Mouse (Mus musculus) heart, embryonic 15.5 days (tissue): Measurements from ENCODE around the gene Idh2. TPM values are rescaled to one million over a fixed set of nuclear protein-coding genes. Genes with fewer than 3 reads are reported as not detected.

ENCODE experiments used
- ATAC-seq: fragments of 200-750 bp; cut with Nextera tagmentation; replicated peaks from 2 replicates; pipeline ENCODE4 v1.8.0; 2017; ENCODE audit warnings: low read depth, moderate TSS enrichment; ENCODE audit not compliant: insufficient number of reproducible peaks, insufficient read depth, low FRiP score
- H3K27ac ChIP-seq: fragments of 300-500 bp; sonication (generic); 2 replicates; pipeline ENCODE4 v1.5.1; 2015; ENCODE audit warnings: mild to moderate bottlenecking, inconsistent platforms
- H3K27me3 ChIP-seq: fragments of 300-500 bp; sonication (generic); 2 replicates; pipeline ENCODE4 v1.6.1; 2015; ENCODE audit warnings: inconsistent platforms
- H3K36me3 ChIP-seq: fragments of 300-500 bp; sonication (generic); 2 replicates; pipeline ENCODE4 v1.6.1; 2015; ENCODE audit warnings: mild to moderate bottlenecking, inconsistent platforms
- H3K4me1 ChIP-seq: fragments of 300-500 bp; sonication (generic); replicated peaks from 2 replicates; pipeline ENCODE4 v1.6.1; 2015; ENCODE audit warnings: inconsistent platforms
- H3K4me2 ChIP-seq: fragments of 300-500 bp; sonication (generic); 2 replicates; pipeline ENCODE4 v1.6.1; 2015; ENCODE audit warnings: inconsistent platforms, mild to moderate bottlenecking, moderate library complexity
- H3K4me3 ChIP-seq: fragments of 300-500 bp; sonication (generic); 2 replicates; pipeline ENCODE4 v1.5.1; 2015; ENCODE audit warnings: mild to moderate bottlenecking, inconsistent platforms
- H3K9ac ChIP-seq: fragments of 300-500 bp; sonication (generic); 2 replicates; pipeline ENCODE4 v1.6.1; 2015; ENCODE audit warnings: mild to moderate bottlenecking, inconsistent platforms
- H3K9me3 ChIP-seq: fragments of 300-500 bp; sonication (generic); replicated peaks from 2 replicates; pipeline ENCODE4 v1.6.1; 2016; ENCODE audit warnings: inconsistent platforms
- WGBS: fragments of 180-500 bp; shearing (Covaris S2); methylation state at CpG from one replicate; pipeline ENCODE4 v1.1.7; 2015; ENCODE audit warnings: mixed read lengths; 5-methylcytosine and 5-hydroxymethylcytosine counted together
- polyA plus RNA-seq: library from polyadenylated mRNA; unstranded; fragments of >200 nt; fragmentation: Nextera tagmentation; extraction: Ambion mirVana; gene quantifications from 2 replicates; pipeline ENCODE4 v1.2.1, GENCODE M21; 2015

Idh2 gene
- polyA plus RNA-seq, 1 experiment from 2014 or later = 2,234 TPM

DNA sequence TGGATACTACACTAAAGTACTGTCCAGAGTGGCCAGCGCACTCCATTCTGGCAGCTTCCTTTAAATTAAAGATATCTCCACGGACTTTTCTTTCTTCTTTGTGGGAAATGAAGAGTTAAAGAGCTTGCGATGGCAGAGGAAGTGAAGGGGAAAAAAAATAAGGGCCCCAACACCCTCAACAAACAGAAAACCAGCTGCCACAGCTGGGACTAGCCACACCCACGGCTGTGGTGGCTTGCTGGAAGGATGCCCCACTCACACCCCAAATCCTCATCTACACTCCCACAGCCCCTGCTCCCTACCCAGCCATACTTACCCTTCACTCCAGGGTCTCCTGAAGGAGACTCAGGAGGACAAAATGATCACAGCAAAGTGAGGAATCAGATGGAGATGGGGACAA lies 7.9 kb upstream of the Idh2 start:
- WGBS = 47% methylated on average over 4 of the region's 4 CpGs
- no peak overlapping the region for H3K4me2 ChIP-seq

DNA sequence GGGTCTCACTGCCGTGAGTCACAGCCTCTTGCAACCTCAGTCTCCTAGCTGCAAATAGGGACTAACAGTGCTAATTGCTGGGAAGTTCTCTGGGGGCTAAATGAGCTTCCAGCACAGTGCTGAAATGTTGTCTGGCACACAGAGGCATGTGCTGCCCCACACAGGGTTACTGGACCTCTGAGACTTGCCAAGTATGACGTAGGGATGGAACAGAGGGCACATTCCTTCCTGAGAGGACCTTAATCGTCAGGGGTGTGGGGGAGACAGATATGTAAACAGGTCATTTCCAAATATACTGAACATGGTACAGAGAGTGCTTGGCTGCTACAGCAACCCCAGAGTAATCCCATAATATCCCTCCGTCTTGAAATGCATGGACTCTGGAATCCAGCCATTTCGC lies 5.9 kb upstream of the Idh2 start:
- H3K4me3 ChIP-seq = no peak overlapping the region
- H3K4me2 ChIP-seq = no peak overlapping the region
- WGBS = 25% methylated on average over 5 of the region's 5 CpGs
- peak overlapping the region; percentile 89 for H3K27ac ChIP-seq
- H3K4me1 ChIP-seq = peaks cover 55% of the 10 kb centered on the region
- ATAC-seq = peak; percentile 92
- no peak overlapping the region for H3K9ac ChIP-seq
- H3K36me3 ChIP-seq = no peaks in the 10 kb centered on the region
- no peaks in the 10 kb centered on the region for H3K27me3 ChIP-seq
- H3K9me3 ChIP-seq = no peaks in the 10 kb centered on the region

More for the DNA sequence above, 7.9 kb upstream of the Idh2 start:
- no peaks in the 10 kb centered on the region for H3K9me3 ChIP-seq
- H3K27ac ChIP-seq = 0 out of 2 replicates have a peak overlapping the region, but pooled peaks have one; percentile 17
- H3K4me1 ChIP-seq = peaks cover 46% of the 10 kb centered on the region
- H3K9ac ChIP-seq = no peak overlapping the region
- H3K27me3 ChIP-seq = no peaks in the 10 kb centered on the region
- ATAC-seq = no peak
- no peaks in the 10 kb centered on the region for H3K36me3 ChIP-seq
- no peak overlapping the region for H3K4me3 ChIP-seq

DNA sequence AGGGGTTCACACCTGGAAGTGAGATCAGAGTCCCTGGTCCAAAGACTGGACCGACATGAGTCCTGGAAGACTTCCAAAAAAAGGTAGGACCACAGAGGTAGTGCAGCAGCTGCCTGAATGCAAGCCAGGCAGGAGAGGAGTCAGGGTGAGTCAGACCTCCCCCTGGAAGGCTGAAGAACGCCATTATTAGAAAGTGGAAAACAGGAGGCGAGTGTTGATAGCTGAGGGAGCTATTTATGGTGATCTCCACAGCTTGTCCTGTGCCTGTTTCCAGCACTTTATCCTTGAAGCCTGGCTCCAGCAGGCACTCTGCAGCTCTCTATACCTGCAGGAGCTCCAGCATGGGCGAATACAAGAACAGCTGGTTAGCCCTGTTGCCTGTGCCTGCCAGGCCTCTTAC lies 4.0 kb upstream of the Idh2 start:
- no peaks in the 10 kb centered on the region for H3K9me3 ChIP-seq
- peaks cover 57% of the 10 kb centered on the region for H3K4me1 ChIP-seq
- H3K4me2 ChIP-seq = 0 out of 2 replicates have a peak overlapping the region, but pooled peaks have one; percentile 8
- peak overlapping the region; percentile 89 for H3K27ac ChIP-seq
- WGBS = 19% methylated on average over 4 of the region's 4 CpGs
- no peaks in the 10 kb centered on the region for H3K27me3 ChIP-seq
- H3K4me3 ChIP-seq = no peak overlapping the region
- H3K9ac ChIP-seq = no peak overlapping the region
- ATAC-seq = 0 out of 2 replicates have a peak, but pooled peaks have one; percentile 1
- H3K36me3 ChIP-seq = no peaks in the 10 kb centered on the region

DNA sequence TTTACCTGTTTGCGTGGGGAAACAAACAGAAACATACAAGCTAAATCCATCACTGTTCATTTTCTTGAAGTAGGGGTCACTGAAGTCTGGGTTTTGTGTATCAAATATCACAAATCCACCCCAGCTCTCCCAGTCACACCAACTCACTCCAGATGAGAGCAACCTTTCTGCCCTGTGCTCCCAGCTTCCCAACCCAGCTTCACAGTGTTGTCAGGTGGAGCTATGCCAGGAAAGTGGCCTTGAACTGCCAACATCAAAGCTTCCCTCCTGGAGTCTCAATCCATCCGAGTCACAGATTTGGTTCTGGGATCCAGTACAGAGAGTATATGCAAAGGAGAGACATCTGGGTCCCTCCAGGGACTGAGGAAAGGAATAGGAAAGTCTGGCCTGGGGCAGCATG lies 966 bp upstream of the Idh2 start:
- Histone ChIP-seq H3K36me3 (0 out of 2 replicates have a peak, but pooled peaks cover 5% of the 10 kb centered on the region), H3K9me3 (no peaks in the 10 kb centered on the region), H3K27me3 (no peaks in the 10 kb centered on the region), H3K9ac (0 out of 2 replicates have a peak overlapping the region, but pooled peaks have one; percentile 1), H3K4me3 (peak overlapping the region; percentile 86), H3K4me1 (peaks cover 68% of the 10 kb centered on the region), H3K4me2 (peak overlapping the region; percentile 88), H3K27ac (peak overlapping the region; percentile 100)
- WGBS = 49% methylated on average over 2 of the region's 2 CpGs
- ATAC-seq = no peak

DNA sequence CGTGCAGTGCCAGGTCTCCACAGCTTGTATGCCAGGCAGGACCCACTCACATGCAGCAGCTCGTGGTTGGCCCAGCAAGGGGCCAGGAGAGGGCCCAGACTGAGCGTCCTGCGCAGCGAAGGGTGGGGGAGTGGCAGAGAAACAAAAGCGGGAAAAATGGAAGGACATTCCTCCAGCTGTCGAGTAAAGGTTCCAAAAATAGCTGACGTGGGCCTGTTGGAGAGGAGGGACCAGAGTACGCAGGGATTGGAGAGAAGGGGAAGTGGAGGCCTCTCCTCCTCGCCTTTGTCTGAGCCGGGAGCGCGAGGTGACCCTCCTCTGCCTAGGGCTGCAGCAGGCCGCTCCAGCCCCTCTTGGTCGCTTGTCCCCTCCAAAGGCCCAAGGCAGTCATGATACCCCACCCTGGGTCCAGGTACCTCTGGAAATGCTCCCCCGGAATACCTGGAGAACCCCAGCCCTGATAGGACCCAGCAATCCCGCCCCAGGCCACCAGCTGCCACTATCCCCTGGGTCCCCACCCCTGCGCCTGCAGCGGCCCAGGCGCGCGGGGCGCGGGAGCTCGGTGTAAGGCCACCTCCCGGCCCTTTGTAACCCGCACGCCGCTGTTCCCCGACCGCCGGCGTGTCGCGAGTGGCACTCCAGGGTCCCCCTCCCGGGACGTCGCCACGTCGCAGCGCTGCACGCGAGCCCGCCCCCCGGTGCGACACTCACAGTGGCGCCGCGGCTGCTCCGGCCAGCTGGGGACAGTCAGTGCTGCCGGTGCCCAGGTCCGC lies 555 bp downstream of the Idh2 start:
- peaks cover 67% of the 10 kb centered on the region for H3K4me1 ChIP-seq
- no peaks in the 10 kb centered on the region for H3K27me3 ChIP-seq
- H3K9me3 ChIP-seq = no peaks in the 10 kb centered on the region
- peak overlapping the region; percentile 88 for H3K4me2 ChIP-seq
- peaks cover 14% of the 10 kb centered on the region for H3K36me3 ChIP-seq
- H3K27ac ChIP-seq = peak overlapping the region; percentile 100
- H3K9ac ChIP-seq = peak overlapping the region; percentile 99
- WGBS = under 1% methylated on average over 50 of the region's 52 CpGs
- ATAC-seq = peak; percentile 78
- peak overlapping the region; percentile 86 for H3K4me3 ChIP-seq

DNA sequence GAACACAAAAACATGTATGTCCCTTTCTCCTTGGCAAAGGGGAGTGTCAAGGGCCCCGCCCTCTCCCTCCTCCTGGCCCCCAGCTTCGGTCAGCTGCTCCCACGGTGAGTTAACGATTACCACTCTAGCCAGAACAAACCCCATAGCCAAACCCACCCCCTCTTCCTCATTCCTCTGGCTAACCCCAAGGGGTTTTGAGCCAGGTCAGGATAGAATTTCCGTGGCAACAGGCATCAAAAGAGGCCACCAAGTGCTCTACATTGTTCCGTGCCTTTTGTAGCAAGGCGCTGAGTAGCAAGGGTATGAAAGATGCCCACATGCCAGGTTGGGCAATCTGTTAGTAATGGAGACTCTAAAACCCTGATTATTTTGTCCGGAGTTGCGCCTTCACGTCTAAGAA lies 1.2 kb downstream of the Idh2 start:
- no peaks in the 10 kb centered on the region for H3K27me3 ChIP-seq
- peak overlapping the region; percentile 100 for H3K27ac ChIP-seq
- ATAC-seq = no peak
- peak overlapping the region; percentile 88 for H3K4me2 ChIP-seq
- H3K9me3 ChIP-seq = no peaks in the 10 kb centered on the region
- H3K4me3 ChIP-seq = peak overlapping the region; percentile 86
- peaks cover 15% of the 10 kb centered on the region for H3K36me3 ChIP-seq
- H3K4me1 ChIP-seq = peaks cover 68% of the 10 kb centered on the region
- 7% methylated on average over 10 of the region's 10 CpGs for WGBS
- peak overlapping the region; percentile 99 for H3K9ac ChIP-seq

DNA sequence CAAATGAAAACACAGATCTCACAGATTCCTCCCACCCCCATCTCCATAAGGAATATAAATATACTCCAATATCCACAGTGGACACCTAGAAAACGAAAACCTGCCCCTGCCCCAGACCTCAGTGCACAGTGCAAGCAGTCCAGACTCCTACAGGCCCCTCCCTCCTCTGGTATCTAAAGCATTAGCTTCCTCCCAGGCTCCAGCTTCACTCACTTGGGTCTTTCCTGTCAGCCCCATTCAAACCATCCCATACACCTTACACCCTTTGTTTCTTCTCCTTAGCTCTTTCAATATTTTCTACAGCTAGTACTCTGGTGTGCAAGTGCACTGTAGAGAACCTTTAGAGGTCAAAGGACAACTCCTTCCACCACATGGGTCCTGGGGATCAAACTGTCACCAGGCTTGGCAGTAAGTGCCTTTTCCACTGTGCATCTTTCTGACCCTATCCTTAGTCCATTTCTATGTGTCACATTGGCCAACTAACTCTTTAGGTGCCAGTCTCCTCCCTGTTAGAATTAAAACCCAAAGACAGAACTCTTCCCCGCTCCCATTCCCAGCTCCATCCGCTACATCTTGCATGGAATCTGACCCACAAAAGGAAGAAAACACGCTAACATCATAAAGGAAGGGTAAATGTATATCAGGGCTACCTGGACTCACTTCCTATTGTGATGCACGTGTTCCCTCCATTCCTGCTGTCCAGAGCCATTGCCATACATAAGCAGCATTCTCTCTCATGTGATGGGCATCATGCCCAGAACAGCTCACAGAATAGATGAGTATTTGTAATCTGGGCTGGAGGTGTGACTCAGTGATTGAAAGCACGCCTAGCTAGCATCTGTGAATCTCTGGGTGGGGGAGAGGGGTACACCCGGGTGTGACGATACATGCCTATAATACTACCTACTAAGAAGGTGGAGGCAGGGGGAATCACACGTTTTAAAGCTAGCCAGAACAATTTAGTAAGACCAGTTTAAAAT lies 3.8 kb downstream of the Idh2 start:
- H3K36me3 ChIP-seq = peaks cover 15% of the 10 kb centered on the region
- no peaks in the 10 kb centered on the region for H3K27me3 ChIP-seq
- no peaks in the 10 kb centered on the region for H3K9me3 ChIP-seq
- H3K4me2 ChIP-seq = peak overlapping the region; percentile 88
- H3K4me1 ChIP-seq = peaks cover 64% of the 10 kb centered on the region
- peak overlapping the region; percentile 86 for H3K4me3 ChIP-seq
- no peak for ATAC-seq
- H3K27ac ChIP-seq = peak overlapping the region; percentile 100
- WGBS = 49% methylated on average over 9 of the region's 9 CpGs
- peak overlapping the region; percentile 31; the same call in 1 of the 2 replicates for H3K9ac ChIP-seq

DNA sequence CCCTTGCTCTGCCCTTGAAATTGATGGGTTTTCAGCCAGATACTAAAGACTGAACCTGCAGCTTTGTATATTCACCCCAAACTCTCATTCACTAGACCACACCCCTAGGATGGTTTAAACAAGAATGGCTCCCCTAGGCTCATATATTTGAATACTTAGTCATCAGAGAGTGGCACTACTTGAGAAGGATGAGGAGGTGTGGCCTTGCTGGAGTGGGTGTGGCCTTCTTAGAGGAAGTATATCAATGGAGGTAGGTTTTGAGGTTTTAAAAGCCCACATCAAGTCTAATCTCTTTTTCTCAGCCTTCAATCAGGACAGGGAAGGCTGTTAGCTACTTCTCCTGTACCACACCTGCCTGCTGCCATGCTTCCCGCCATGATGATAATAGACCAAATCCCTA lies 8.8 kb downstream of the Idh2 start:
- Histone ChIP-seq H3K27ac (no peak overlapping the region), H3K4me1 (peaks cover 52% of the 10 kb centered on the region), H3K9ac (no peak overlapping the region), H3K36me3 (peaks cover 28% of the 10 kb centered on the region), H3K4me2 (no peak overlapping the region), H3K9me3 (no peaks in the 10 kb centered on the region), H3K4me3 (no peak overlapping the region), H3K27me3 (no peaks in the 10 kb centered on the region)
- 100% methylated on average over 1 of the region's 1 CpGs for WGBS
- ATAC-seq = no peak

DNA sequence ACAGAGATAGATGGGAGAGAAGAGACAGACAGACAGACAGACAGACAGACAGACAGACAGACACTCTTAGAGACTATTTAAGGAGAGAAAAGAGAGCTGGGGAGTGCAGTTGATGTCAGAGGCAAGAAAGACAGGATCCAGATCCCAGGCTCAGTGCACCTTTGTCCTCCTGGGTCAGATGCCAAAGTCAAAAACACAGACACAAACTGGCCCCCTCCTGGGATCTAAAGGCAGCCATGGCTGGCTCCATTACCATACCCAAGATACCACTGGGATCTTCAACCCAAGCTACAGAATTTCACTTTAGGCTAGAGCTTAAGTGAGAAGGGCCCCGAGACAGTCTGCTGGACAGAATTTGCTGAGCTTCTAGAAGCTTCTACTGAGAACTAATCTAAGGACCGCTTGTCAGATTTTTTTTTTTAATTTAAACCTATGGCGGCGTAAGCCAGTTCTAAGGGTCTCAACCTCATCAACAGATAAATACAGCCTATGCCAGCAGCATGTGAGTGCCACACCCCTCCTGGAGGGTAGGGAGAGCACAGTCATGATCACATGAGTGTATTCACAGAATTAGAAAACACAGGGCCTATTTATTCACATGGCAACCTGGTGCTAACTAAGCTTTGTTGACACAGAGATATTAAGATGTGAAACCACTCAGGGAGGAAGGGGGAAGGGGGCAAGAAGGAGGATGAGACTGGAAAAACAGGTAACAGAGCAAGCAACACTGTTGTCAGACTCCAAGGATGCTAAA lies 9.4 kb downstream of the Idh2 start:
- no peak for ATAC-seq
- Histone ChIP-seq H3K9me3 (no peaks in the 10 kb centered on the region), H3K4me2 (no peak overlapping the region), H3K27ac (no peak overlapping the region), H3K4me1 (peaks cover 46% of the 10 kb centered on the region), H3K27me3 (no peaks in the 10 kb centered on the region), H3K36me3 (peaks cover 34% of the 10 kb centered on the region), H3K9ac (no peak overlapping the region), H3K4me3 (no peak overlapping the region)
- WGBS = 84% methylated on average over 4 of the region's 4 CpGs

DNA sequence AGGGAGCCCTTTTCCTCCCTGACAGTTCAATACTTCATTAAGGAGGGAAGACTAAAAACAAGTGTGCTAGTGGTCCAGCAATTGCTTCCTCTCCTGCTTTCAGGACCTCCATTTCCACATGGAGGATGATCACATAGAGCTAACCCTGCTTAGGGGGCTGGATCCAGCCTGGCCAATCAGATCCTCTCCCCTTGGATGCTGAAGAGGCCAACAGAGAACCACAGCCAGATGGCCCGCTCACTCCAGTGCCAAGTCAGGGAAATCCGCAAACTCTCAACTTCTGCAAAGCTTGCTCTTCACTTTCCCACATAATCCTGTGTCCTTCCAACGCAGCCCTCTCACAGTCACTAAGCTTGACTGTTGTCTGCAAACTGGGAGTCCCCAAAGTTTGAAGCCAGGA lies 11.9 kb downstream of the Idh2 start:
- Histone ChIP-seq H3K4me3 (no peak overlapping the region), H3K9me3 (no peaks in the 10 kb centered on the region), H3K27me3 (no peaks in the 10 kb centered on the region), H3K4me2 (no peak overlapping the region), H3K9ac (no peak overlapping the region), H3K27ac (no peak overlapping the region), H3K4me1 (peaks cover 25% of the 10 kb centered on the region), H3K36me3 (peaks cover 48% of the 10 kb centered on the region)
- 0 out of 2 replicates have a peak, but pooled peaks have one; percentile 10 for ATAC-seq
- 85% methylated on average over 3 of the region's 3 CpGs for WGBS
